19 mouse cellular contexts compared by ENCODE assay signal in the genomic region with DNA sequence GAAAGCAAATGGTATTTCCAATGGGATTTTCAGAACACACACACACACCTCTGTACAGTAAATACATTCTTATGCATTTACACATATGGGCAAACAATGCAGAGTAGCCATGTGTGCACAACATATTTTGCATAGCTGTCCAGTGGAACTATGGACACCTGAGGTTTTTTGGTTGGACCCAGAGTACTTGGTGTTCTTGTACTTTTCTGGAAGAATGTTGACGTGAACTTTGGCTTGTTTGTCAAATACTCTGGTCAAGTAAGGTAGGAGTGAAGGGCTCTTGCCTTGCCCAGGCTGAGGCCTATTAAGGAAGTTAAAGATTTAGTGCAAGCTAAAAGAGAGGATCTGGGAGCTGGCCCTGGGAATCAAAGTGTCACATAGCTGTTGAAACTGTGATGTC.
"Had no signal": no experiment of that assay in that cellular context is flagged by ENCODE, and none has a peak within 500 bp of the region (broad histone marks: within the 10 kb centered on the region; RNA-seq: fewer than 3 reads in every experiment).

No protein-coding gene starts in this region.

- DNase-seq: kidney, postnatal 14 days; layer of hippocampus, adult 9-11 months; layer of hippocampus, postnatal 36 days; left cerebral cortex, postnatal 4 days; lung, embryonic 14.5 days; midbrain, embryonic 14.5 days; thymus, adult 2 months; thymus, postnatal 14 days; thymus, postnatal 4 days had no signal

- H3K9me3 ChIP-seq: hindbrain, embryonic 15.5 days; kidney, embryonic 15.5 days; limb, embryonic 12.5 days; limb, embryonic 15.5 days had no signal

- H3K36me3 ChIP-seq: hindbrain, embryonic 15.5 days; kidney, embryonic 15.5 days; limb, embryonic 12.5 days; limb, embryonic 15.5 days had no signal

- H3K27me3 ChIP-seq: hindbrain, embryonic 15.5 days; kidney, embryonic 15.5 days; limb, embryonic 12.5 days; limb, embryonic 15.5 days had no signal

- H3K9ac ChIP-seq: hindbrain, embryonic 15.5 days; kidney, embryonic 15.5 days; limb, embryonic 12.5 days; limb, embryonic 15.5 days; liver, embryonic 14.5 days; lung, embryonic 14.5 days had no signal

- H3K4me2 ChIP-seq: hindbrain, embryonic 15.5 days; kidney, embryonic 15.5 days; limb, embryonic 12.5 days; limb, embryonic 15.5 days; liver, embryonic 11.5 days; lung, embryonic 14.5 days; midbrain, embryonic 11.5 days had no signal

- H3K27ac ChIP-seq: hindbrain, embryonic 15.5 days; kidney, embryonic 15.5 days; layer of hippocampus, adult 2 months; left cerebral cortex, adult 2 months; limb, embryonic 12.5 days; limb, embryonic 15.5 days; liver, embryonic 14.5 days had no signal

- ATAC-seq: intestine, postnatal 0 days had no signal

- H3K4me3 ChIP-seq: hindbrain, embryonic 15.5 days; kidney, embryonic 15.5 days; layer of hippocampus, adult 2 months; left cerebral cortex, adult 2 months; limb, embryonic 12.5 days; limb, embryonic 15.5 days had no signal

- H3K4me1 ChIP-seq: hindbrain, embryonic 15.5 days; kidney, embryonic 15.5 days; limb, embryonic 15.5 days had no signal
